ENCODE assay signal across 12 mouse cellular contexts in genomic region chrX:48108394-48109315, GRCm38 (mm10). TPM values are rescaled to one million over a fixed set of nuclear protein-coding genes. Genes with fewer than 3 reads are reported as not detected.
DNase-seq lines count a peak whose midpoint lies in the region; ATAC-seq and TF ChIP-seq lines count a peak whose summit lies in the region.
"Had no signal": no experiment of that assay in that cellular context is flagged by ENCODE, and none has a peak within 500 bp of the region (broad histone marks: within the 10 kb centered on the region; RNA-seq: fewer than 3 reads in every experiment).

Gene Xpnpep2, plus strand, starts transcription at chrX:48108725.

- H3K27me3 ChIP-seq in intestine, postnatal 0 days (replicated peaks; ENCODE audit: control insufficient read depth, insufficient read depth, low read length): no peaks in the 10 kb centered on the region
- H3K27me3 ChIP-seq in limb, embryonic 14.5 days (ENCODE audit: control insufficient read depth, insufficient read depth, low read length): no peaks in the 10 kb centered on the region
- H3K27me3 ChIP-seq in forebrain, embryonic 15.5 days: no peaks in the 10 kb centered on the region
- H3K27me3 ChIP-seq: forebrain, embryonic 12.5 days had no signal

- 46% methylated on average over 6 of the region's 6 CpGs for WGBS in intestine, postnatal 0 days
- 28% methylated on average over 4 of the region's 6 CpGs for WGBS in limb, embryonic 14.5 days
- 67% methylated on average over 6 of the region's 6 CpGs for WGBS in forebrain, embryonic 15.5 days

- peak within 1 kb of the TSS; percentile 0; the same call in 1 of the 2 replicates for H3K4me2 ChIP-seq in intestine, postnatal 0 days (replicated peaks; ENCODE audit: low read depth)
- H3K4me2 ChIP-seq in limb, embryonic 14.5 days (replicated peaks; ENCODE audit: low read depth, low read length, severe bottlenecking): no peak within 1 kb of the TSS
- H3K4me2 ChIP-seq in forebrain, embryonic 15.5 days (replicated peaks): no peak within 1 kb of the TSS
- H3K4me2 ChIP-seq: forebrain, embryonic 12.5 days had no signal

- no peaks in the 10 kb centered on the region for H3K36me3 ChIP-seq in ES-E14 (ENCODE audit: control insufficient read depth, insufficient read depth, low read length, poor library complexity, severe bottlenecking)
- H3K36me3 ChIP-seq in intestine, postnatal 0 days (ENCODE audit: control insufficient read depth, insufficient read depth): no peaks in the 10 kb centered on the region
- no peaks in the 10 kb centered on the region for H3K36me3 ChIP-seq in limb, embryonic 14.5 days (ENCODE audit: control insufficient read depth, insufficient read depth, low read length)
- no peaks in the 10 kb centered on the region for H3K36me3 ChIP-seq in forebrain, embryonic 15.5 days
- H3K36me3 ChIP-seq: forebrain, embryonic 12.5 days had no signal

- no peak for TF ChIP-seq CTCF in intestine, postnatal 0 days (IDR thresholded peaks at IDR 0.05; ENCODE audit: low read depth)

- peak; percentile 19 for DNase-seq in ES-E14 (ENCODE audit: low read depth, low spot score)
- peak; percentile 56 for DNase-seq in embryo, embryonic 10.5 days (ENCODE audit: low spot score)
- peak; percentile 48 for DNase-seq in limb, embryonic 14.5 days (ENCODE audit: low spot score)
- DNase-seq in adrenal gland, adult (ENCODE audit: inconsistent age in 2 of 2, low spot score in 1 of 2): no peak
- DNase-seq in layer of hippocampus, adult 11-12 months (ENCODE audit: low spot score): no peak
- DNase-seq: cerebellum, adult 11 months; right cerebral cortex, adult 18-20 months; thymus, postnatal 4 days had no signal

- no peak within 1 kb of the TSS for H3K4me3 ChIP-seq in ES-E14 (ENCODE audit: insufficient read depth in 1 of 2, low read depth in 1 of 2, low read length in 2 of 2, poor library complexity in 1 of 2, severe bottlenecking in 1 of 2)
- H3K4me3 ChIP-seq in intestine, postnatal 0 days (ENCODE audit: low read depth, low read length): no peak within 1 kb of the TSS
- no peak within 1 kb of the TSS for H3K4me3 ChIP-seq in limb, embryonic 14.5 days (replicated peaks; ENCODE audit: low read length)
- H3K4me3 ChIP-seq in forebrain, embryonic 15.5 days: no peak within 1 kb of the TSS
- H3K4me3 ChIP-seq: forebrain, embryonic 12.5 days had no signal

- peak; percentile 87 for ATAC-seq in intestine, postnatal 0 days
- peak; percentile 83; the same call in 1 of the 2 replicates for ATAC-seq in limb, embryonic 14.5 days (ENCODE audit: low FRiP score, low read depth)
- ATAC-seq in forebrain, embryonic 15.5 days (replicated peaks): no peak
- ATAC-seq: midbrain, embryonic 16.5 days had no signal

- H3K9me3 ChIP-seq in ES-E14 (ENCODE audit: control insufficient read depth, insufficient read depth, low read depth, low read length): no peaks in the 10 kb centered on the region
- no peaks in the 10 kb centered on the region for H3K9me3 ChIP-seq in intestine, postnatal 0 days (ENCODE audit: control insufficient read depth)
- no peaks in the 10 kb centered on the region for H3K9me3 ChIP-seq in limb, embryonic 14.5 days (ENCODE audit: control insufficient read depth, low read length)
- no peaks in the 10 kb centered on the region for H3K9me3 ChIP-seq in forebrain, embryonic 15.5 days
- H3K9me3 ChIP-seq: forebrain, embryonic 12.5 days had no signal

- no peak within 1 kb of the TSS for H3K27ac ChIP-seq in ES-E14 (ENCODE audit: insufficient read depth, low read depth, low read length, poor library complexity, severe bottlenecking)
- H3K27ac ChIP-seq in intestine, postnatal 0 days (ENCODE audit: low read depth, low read length): peak within 1 kb of the TSS; percentile 0; the same call in 1 of the 2 replicates
- peak within 1 kb of the TSS; percentile 71 for H3K27ac ChIP-seq in limb, embryonic 14.5 days (replicated peaks; ENCODE audit: low read depth, low read length)
- H3K27ac ChIP-seq in forebrain, embryonic 15.5 days (replicated peaks): no peak within 1 kb of the TSS
- H3K27ac ChIP-seq: forebrain, embryonic 12.5 days had no signal

- H3K4me1 ChIP-seq in ES-E14 (ENCODE audit: control insufficient read depth in 2 of 2, insufficient read depth in 2 of 2, low read length in 2 of 2, poor library complexity in 1 of 2): peaks cover 0 to 4% of the 10 kb centered on the region in 2 experiments; a peak in 1 of 4 replicates
- H3K4me1 ChIP-seq in intestine, postnatal 0 days (replicated peaks; ENCODE audit: control insufficient read depth, insufficient read depth, low read length): no peaks in the 10 kb centered on the region
- H3K4me1 ChIP-seq in limb, embryonic 14.5 days (ENCODE audit: control insufficient read depth, insufficient read depth, low read length): no peaks in the 10 kb centered on the region
- no peaks in the 10 kb centered on the region for H3K4me1 ChIP-seq in forebrain, embryonic 15.5 days
- H3K4me1 ChIP-seq: forebrain, embryonic 12.5 days had no signal

- H3K9ac ChIP-seq in ES-E14 (ENCODE audit: insufficient read depth, low read depth, low read length, poor library complexity, severe bottlenecking): no peak within 1 kb of the TSS
- no peak within 1 kb of the TSS for H3K9ac ChIP-seq in intestine, postnatal 0 days (ENCODE audit: low read depth, low read length)
- no peak within 1 kb of the TSS for H3K9ac ChIP-seq in limb, embryonic 14.5 days (ENCODE audit: low read depth, low read length, severe bottlenecking)
- H3K9ac ChIP-seq in forebrain, embryonic 15.5 days (replicated peaks): no peak within 1 kb of the TSS
- H3K9ac ChIP-seq: forebrain, embryonic 12.5 days had no signal

- in situ Hi-C loops in ES-E14 (cut with MboI; ENCODE audit: low sequenced_read_pairs in 2 of 2, unreplicated experiment in 2 of 2): no loop called here

- no peak for TF ChIP-seq POLR2A in limb, embryonic 14.5 days (IDR thresholded peaks at IDR 0.05; ENCODE audit: borderline replicate concordance, extremely low read depth, insufficient read depth, insufficient read length)

TF ChIP-seq in ES-E14, 5 proteins besides CTCF, POLR2A, EP300 and RAD21:
- no peak for TF ChIP-seq HCFC1 (IDR thresholded peaks at IDR 0.05; ENCODE audit: borderline replicate concordance, insufficient read depth, low read length)
- peak; percentile 84 for TF ChIP-seq ZNF384 (IDR thresholded peaks at IDR 0.05; ENCODE audit: low read depth, low read length)

RNA-seq across cellular contexts. Expression of gene Xpnpep2, which starts in this region (rescaled TPM):
- 0.58 and 1.6 TPM in 2 replicates for total RNA-seq in ES-E14 (2012; rRNA removed)
- 3.9 and 4.4 TPM in 2 replicates for polyA plus RNA-seq in intestine, postnatal 0 days (2015; fragmentation: Nextera tagmentation; extraction: Ambion mirVana)
- 5.1 and 6.4 TPM in 2 replicates for polyA plus RNA-seq in limb, embryonic 14.5 days (2012; rRNA removed)
- 6.7 and 7.6 TPM in 2 replicates for polyA plus RNA-seq in limb, embryonic 14.5 days (2014; fragmentation: Nextera tagmentation; extraction: Ambion mirVana)
- polyA plus RNA-seq in forebrain, embryonic 15.5 days (2015; fragmentation: Nextera tagmentation; extraction: Ambion mirVana): 0.56 and 0.59 TPM in 2 replicates

Comparison
In these comparisons a context has a peak if more than half of its experiments do, and no peak if none do; other contexts are left out.
1. DNase-seq: peak in ES-E14 (single experiment), embryo, embryonic 10.5 days (single experiment) and limb, embryonic 14.5 days (single experiment); none in adrenal gland, adult (0 of 2) and layer of hippocampus, adult 11-12 months (single experiment).
2. H3K27ac ChIP-seq: peak in intestine, postnatal 0 days (single experiment) and limb, embryonic 14.5 days (single experiment); none in ES-E14 (single experiment) and forebrain, embryonic 15.5 days (single experiment).